Mouse (Mus musculus): Measurements from ENCODE around the gene Mapk6. TPM values are rescaled to one million over a fixed set of nuclear protein-coding genes. Genes with fewer than 3 reads are reported as not detected.

The Mapk6 gene
- polyA plus RNA-seq, 1 experiment from 2014 or later: 191 TPM

GRCm38 (mm10) chr9:75355783-75356182 is 54.0 kb downstream of the Mapk6 start:
- no peak overlapping the region for H3K4me3 ChIP-seq (ENCODE audit: low read depth, low read length)
- no peak for ATAC-seq (ENCODE audit: low read depth)
- H3K9me3 ChIP-seq (ENCODE audit: control insufficient read depth, low read length): no peaks in the 10 kb centered on the region
- no peaks in the 10 kb centered on the region for H3K4me1 ChIP-seq (ENCODE audit: control insufficient read depth, insufficient read depth, low read length)
- no peaks in the 10 kb centered on the region for H3K27me3 ChIP-seq (ENCODE audit: control insufficient read depth, insufficient read depth, low read length)
- H3K27ac ChIP-seq (ENCODE audit: low read depth, low read length): no peak overlapping the region
- H3K36me3 ChIP-seq (ENCODE audit: control insufficient read depth, insufficient read depth, low read length): no peaks in the 10 kb centered on the region
- no peak overlapping the region for H3K9ac ChIP-seq (replicated peaks; ENCODE audit: low read depth, low read length)
- H3K4me2 ChIP-seq (ENCODE audit: low read depth, low read length): no peak overlapping the region
- WGBS: 91% methylated on average over 4 of the region's 4 CpGs

- 81% methylated on average over 8 of the region's 8 CpGs for WGBS
These were observed 56.7 kb downstream of the Mapk6 start for GRCm38 (mm10) chr9:75353094-75353493.

DNA sequence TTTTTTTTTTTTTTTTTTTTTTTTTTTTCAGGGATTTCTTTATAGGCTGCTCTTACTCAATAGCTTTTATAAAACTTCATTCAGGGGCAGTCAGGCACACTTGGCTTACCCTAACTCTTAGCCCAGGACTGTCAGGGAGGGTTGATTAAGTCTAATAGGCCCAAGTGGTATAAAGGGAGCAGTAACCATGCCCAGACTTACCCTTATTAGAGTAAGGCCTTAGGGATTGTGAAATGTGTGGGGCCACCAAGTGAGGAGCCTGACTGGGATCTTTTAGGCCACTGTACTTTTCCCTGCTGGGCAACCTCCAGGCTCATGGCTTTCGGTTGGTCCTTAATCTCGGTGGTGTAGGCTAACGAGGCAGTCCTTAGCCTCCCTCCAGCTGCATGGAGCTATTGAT is 61.2 kb downstream of the Mapk6 start:
- H3K4me3 ChIP-seq (ENCODE audit: low read depth, low read length): no peak overlapping the region

More at GRCm38 (mm10) chr9:75353094-75353493, 56.7 kb downstream of the Mapk6 start:
- no peaks in the 10 kb centered on the region for H3K27me3 ChIP-seq (ENCODE audit: control insufficient read depth, insufficient read depth, low read length)
- no peak overlapping the region for H3K27ac ChIP-seq (ENCODE audit: low read depth, low read length)
- no peak overlapping the region for H3K9ac ChIP-seq (replicated peaks; ENCODE audit: low read depth, low read length)
- no peak overlapping the region for H3K4me3 ChIP-seq (ENCODE audit: low read depth, low read length)
- no peaks in the 10 kb centered on the region for H3K36me3 ChIP-seq (ENCODE audit: control insufficient read depth, insufficient read depth, low read length)
- no peak overlapping the region for H3K4me2 ChIP-seq (ENCODE audit: low read depth, low read length)
- no peaks in the 10 kb centered on the region for H3K4me1 ChIP-seq (ENCODE audit: control insufficient read depth, insufficient read depth, low read length)
- no peaks in the 10 kb centered on the region for H3K9me3 ChIP-seq (ENCODE audit: control insufficient read depth, low read length)
- ATAC-seq (ENCODE audit: low read depth): no peak

GRCm38 (mm10) chr9:75348066-75348465 is 61.7 kb downstream of the Mapk6 start:
- no peak overlapping the region for H3K9ac ChIP-seq (replicated peaks; ENCODE audit: low read depth, low read length)
- no peak overlapping the region for H3K4me3 ChIP-seq (ENCODE audit: low read depth, low read length)
- ATAC-seq (ENCODE audit: low read depth): no peak
- no peak overlapping the region for H3K4me2 ChIP-seq (ENCODE audit: low read depth, low read length)
- no peaks in the 10 kb centered on the region for H3K27me3 ChIP-seq (ENCODE audit: control insufficient read depth, insufficient read depth, low read length)
- H3K27ac ChIP-seq (ENCODE audit: low read depth, low read length): no peak overlapping the region
- 83% methylated on average over 17 of the region's 17 CpGs for WGBS
- no peaks in the 10 kb centered on the region for H3K9me3 ChIP-seq (ENCODE audit: control insufficient read depth, low read length)
- no peaks in the 10 kb centered on the region for H3K4me1 ChIP-seq (ENCODE audit: control insufficient read depth, insufficient read depth, low read length)
- H3K36me3 ChIP-seq (ENCODE audit: control insufficient read depth, insufficient read depth, low read length): peaks cover 17% of the 10 kb centered on the region

More for the DNA sequence above, 61.2 kb downstream of the Mapk6 start:
- Histone ChIP-seq H3K27ac (ENCODE audit: low read depth, low read length) (no peak overlapping the region), H3K9ac (replicated peaks; ENCODE audit: low read depth, low read length) (no peak overlapping the region), H3K4me2 (ENCODE audit: low read depth, low read length) (no peak overlapping the region), H3K27me3 (ENCODE audit: control insufficient read depth, insufficient read depth, low read length) (no peaks in the 10 kb centered on the region), H3K9me3 (ENCODE audit: control insufficient read depth, low read length) (no peaks in the 10 kb centered on the region), H3K4me1 (ENCODE audit: control insufficient read depth, insufficient read depth, low read length) (no peaks in the 10 kb centered on the region), H3K36me3 (ENCODE audit: control insufficient read depth, insufficient read depth, low read length) (peaks cover 14% of the 10 kb centered on the region)
- WGBS: 82% methylated on average over 3 of the region's 3 CpGs
- ATAC-seq (ENCODE audit: low read depth): no peak

DNA sequence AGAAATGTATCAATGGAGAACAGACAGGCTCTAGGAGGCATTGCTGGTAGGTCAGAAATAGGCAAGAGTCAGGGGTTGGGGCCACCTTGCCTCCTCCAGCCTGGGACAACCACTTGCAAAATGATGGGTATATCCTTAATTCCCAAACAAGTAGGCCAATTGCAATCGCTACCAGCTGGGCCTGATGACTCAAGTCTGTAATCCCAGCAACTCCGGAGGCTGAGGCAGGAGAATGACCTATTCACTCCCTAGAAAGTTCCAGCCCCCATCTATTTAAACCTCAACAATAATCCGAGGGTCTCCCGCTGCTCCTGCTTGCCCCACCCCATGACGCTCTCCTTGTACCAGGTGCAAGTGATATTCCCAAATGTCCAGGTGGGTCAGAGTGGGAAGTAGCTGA is 62.3 kb downstream of the Mapk6 start, which contains the start of gene Bcl2l10:
Bcl2l10 (plus strand) TSS at position 301 of the 400 bp plus-strand sequence.
- peaks cover 19% of the 10 kb centered on the region for H3K36me3 ChIP-seq (ENCODE audit: control insufficient read depth, insufficient read depth, low read length)
- 95% methylated on average over 5 of the region's 5 CpGs for WGBS
- H3K9me3 ChIP-seq (ENCODE audit: control insufficient read depth, low read length): no peaks in the 10 kb centered on the region
- no peak for ATAC-seq (ENCODE audit: low read depth)
- H3K9ac ChIP-seq (replicated peaks; ENCODE audit: low read depth, low read length): no peak within 1 kb of the TSS
- no peaks in the 10 kb centered on the region for H3K27me3 ChIP-seq (ENCODE audit: control insufficient read depth, insufficient read depth, low read length)
- H3K4me2 ChIP-seq (ENCODE audit: low read depth, low read length): no peak within 1 kb of the TSS
- no peak within 1 kb of the TSS for H3K4me3 ChIP-seq (ENCODE audit: low read depth, low read length)
- no peaks in the 10 kb centered on the region for H3K4me1 ChIP-seq (ENCODE audit: control insufficient read depth, insufficient read depth, low read length)
- no peak within 1 kb of the TSS for H3K27ac ChIP-seq (ENCODE audit: low read depth, low read length)

GRCm38 (mm10) chr9:75342433-75342832 is 67.4 kb downstream of the Mapk6 start:
- no peak overlapping the region for H3K4me3 ChIP-seq (ENCODE audit: low read depth, low read length)
- ATAC-seq (ENCODE audit: low read depth): no peak
- H3K9ac ChIP-seq (replicated peaks; ENCODE audit: low read depth, low read length): no peak overlapping the region
- H3K36me3 ChIP-seq (ENCODE audit: control insufficient read depth, insufficient read depth, low read length): peaks cover 49% of the 10 kb centered on the region
- H3K27ac ChIP-seq (ENCODE audit: low read depth, low read length): no peak overlapping the region
- no peaks in the 10 kb centered on the region for H3K27me3 ChIP-seq (ENCODE audit: control insufficient read depth, insufficient read depth, low read length)
- no peaks in the 10 kb centered on the region for H3K4me1 ChIP-seq (ENCODE audit: control insufficient read depth, insufficient read depth, low read length)
- 92% methylated on average over 4 of the region's 4 CpGs for WGBS
- H3K4me2 ChIP-seq (ENCODE audit: low read depth, low read length): no peak overlapping the region
- no peaks in the 10 kb centered on the region for H3K9me3 ChIP-seq (ENCODE audit: control insufficient read depth, low read length)

DNA sequence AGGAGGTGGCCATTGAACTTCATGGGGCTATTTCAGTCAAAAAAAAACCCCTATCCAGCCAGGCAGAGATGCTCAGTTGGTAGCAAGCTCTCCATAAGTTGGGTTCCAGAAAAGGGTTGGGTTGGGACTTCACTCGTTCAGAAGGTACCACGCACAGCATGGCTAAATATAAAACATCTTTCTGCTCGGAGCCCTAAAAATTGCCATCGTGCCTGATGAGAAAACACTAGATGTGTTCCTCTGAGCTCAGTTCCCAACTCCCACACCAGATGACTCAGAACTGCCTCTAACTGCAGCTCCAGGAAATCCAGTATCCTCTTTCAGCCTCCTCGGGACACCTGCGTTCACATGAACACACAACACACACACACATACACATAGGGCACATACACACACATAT is 71.8 kb downstream of the Mapk6 start:
- H3K9me3 ChIP-seq (ENCODE audit: control insufficient read depth, low read length): no peaks in the 10 kb centered on the region
- no peaks in the 10 kb centered on the region for H3K27me3 ChIP-seq (ENCODE audit: control insufficient read depth, insufficient read depth, low read length)
- peaks cover 60% of the 10 kb centered on the region for H3K36me3 ChIP-seq (ENCODE audit: control insufficient read depth, insufficient read depth, low read length)
- WGBS: 96% methylated on average over 6 of the region's 6 CpGs
- H3K9ac ChIP-seq (replicated peaks; ENCODE audit: low read depth, low read length): no peak overlapping the region
- no peaks in the 10 kb centered on the region for H3K4me1 ChIP-seq (ENCODE audit: control insufficient read depth, insufficient read depth, low read length)
- no peak for ATAC-seq (ENCODE audit: low read depth)
- H3K4me3 ChIP-seq (ENCODE audit: low read depth, low read length): no peak overlapping the region
- H3K27ac ChIP-seq (ENCODE audit: low read depth, low read length): no peak overlapping the region
- H3K4me2 ChIP-seq (ENCODE audit: low read depth, low read length): no peak overlapping the region

DNA sequence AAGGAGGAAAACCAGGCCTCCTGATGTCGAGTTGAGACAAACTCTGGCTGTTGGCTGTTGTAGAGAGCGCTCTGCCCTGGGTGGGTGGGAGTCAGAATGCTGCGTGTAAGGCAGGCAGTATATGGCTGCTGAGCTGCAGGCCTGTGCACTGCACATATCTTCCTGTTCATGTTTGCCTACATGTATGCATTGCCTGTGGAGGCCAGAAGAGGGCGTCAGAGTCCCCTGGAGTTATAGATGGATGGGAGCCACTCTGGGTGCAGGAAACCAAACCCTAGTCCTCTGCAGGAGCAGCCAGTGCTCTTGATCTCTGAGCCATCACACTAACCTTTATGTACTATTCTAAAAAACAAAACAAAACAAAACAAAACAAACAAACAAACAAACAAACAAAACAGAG is 75.4 kb downstream of the Mapk6 start:
- 85% methylated on average over 4 of the region's 4 CpGs for WGBS
- Histone ChIP-seq H3K36me3 (ENCODE audit: control insufficient read depth, insufficient read depth, low read length) (peaks cover 62% of the 10 kb centered on the region), H3K9ac (replicated peaks; ENCODE audit: low read depth, low read length) (no peak overlapping the region), H3K4me3 (ENCODE audit: low read depth, low read length) (no peak overlapping the region), H3K4me2 (ENCODE audit: low read depth, low read length) (no peak overlapping the region), H3K4me1 (ENCODE audit: control insufficient read depth, insufficient read depth, low read length) (no peaks in the 10 kb centered on the region), H3K9me3 (ENCODE audit: control insufficient read depth, low read length) (no peaks in the 10 kb centered on the region), H3K27me3 (ENCODE audit: control insufficient read depth, insufficient read depth, low read length) (no peaks in the 10 kb centered on the region), H3K27ac (ENCODE audit: low read depth, low read length) (no peak overlapping the region)
- no peak for ATAC-seq (ENCODE audit: low read depth)

- H3K9ac ChIP-seq (replicated peaks; ENCODE audit: low read depth, low read length): no peak overlapping the region
- H3K4me2 ChIP-seq (ENCODE audit: low read depth, low read length): no peak overlapping the region
- no peaks in the 10 kb centered on the region for H3K9me3 ChIP-seq (ENCODE audit: control insufficient read depth, low read length)
- H3K4me3 ChIP-seq (ENCODE audit: low read depth, low read length): no peak overlapping the region
- WGBS: 73% methylated on average over 8 of the region's 8 CpGs
- ATAC-seq (ENCODE audit: low read depth): no peak
- H3K36me3 ChIP-seq (ENCODE audit: control insufficient read depth, insufficient read depth, low read length): peaks cover 37% of the 10 kb centered on the region
- no peak overlapping the region for H3K27ac ChIP-seq (ENCODE audit: low read depth, low read length)
- H3K4me1 ChIP-seq (ENCODE audit: control insufficient read depth, insufficient read depth, low read length): no peaks in the 10 kb centered on the region
- no peaks in the 10 kb centered on the region for H3K27me3 ChIP-seq (ENCODE audit: control insufficient read depth, insufficient read depth, low read length)
These were observed 79.0 kb downstream of the Mapk6 start for GRCm38 (mm10) chr9:75330821-75331220.

Data from neural tube, embryonic 14.5 days (tissue).